In genomic region chr2:35302049-35302885, GRCm38 (mm10) we compare ENCODE assay signal across 13 mouse cellular contexts. TPM values are rescaled to one million over a fixed set of nuclear protein-coding genes. Genes with fewer than 3 reads are reported as not detected.
DNase-seq lines count a peak whose midpoint lies in the region; ATAC-seq lines count a peak whose summit lies in the region.
"Had no signal": no experiment of that assay in that cellular context is flagged by ENCODE, and none has a peak within 500 bp of the region (broad histone marks: within the 10 kb centered on the region; RNA-seq: fewer than 3 reads in every experiment).

No protein-coding gene starts in this region.

- no peaks in the 10 kb centered on the region for H3K27me3 ChIP-seq in heart, embryonic 15.5 days
- peaks cover 9% of the 10 kb centered on the region; the same call in 1 of the 2 replicates for H3K27me3 ChIP-seq in liver, embryonic 12.5 days (replicated peaks)
- H3K27me3 ChIP-seq in liver, embryonic 11.5 days (replicated peaks; ENCODE audit: control insufficient read depth, insufficient read depth, low read length) = no peaks in the 10 kb centered on the region
- H3K27me3 ChIP-seq in intestine, embryonic 16.5 days (replicated peaks; ENCODE audit: control insufficient read depth, insufficient read depth, low read length) = no peaks in the 10 kb centered on the region
- no peaks in the 10 kb centered on the region for H3K27me3 ChIP-seq in stomach, embryonic 16.5 days (ENCODE audit: control insufficient read depth, insufficient read depth, low read length)
- no peaks in the 10 kb centered on the region for H3K27me3 ChIP-seq in hindbrain, embryonic 14.5 days (ENCODE audit: control insufficient read depth, insufficient read depth, low read length)
- H3K27me3 ChIP-seq: embryonic facial prominence, embryonic 13.5 days; midbrain, embryonic 15.5 days had no signal

- 61% methylated on average over 13 of the region's 13 CpGs for WGBS in heart, embryonic 15.5 days
- WGBS in liver, embryonic 12.5 days (ENCODE audit: insufficient replicate concordance) = 68% methylated on average over 13 of the region's 13 CpGs
- 73% methylated on average over 13 of the region's 13 CpGs for WGBS in liver, embryonic 11.5 days
- WGBS in intestine, embryonic 16.5 days = 59% methylated on average over 13 of the region's 13 CpGs
- WGBS in stomach, embryonic 16.5 days = 61% methylated on average over 13 of the region's 13 CpGs
- 88% methylated on average over 13 of the region's 13 CpGs for WGBS in hindbrain, embryonic 14.5 days

- intact Hi-C loops in heart, postnatal 14 days (cut with DNase I) = no loop called here

- H3K4me2 ChIP-seq in heart, embryonic 15.5 days = no peak overlapping the region
- no peak overlapping the region for H3K4me2 ChIP-seq in liver, embryonic 12.5 days
- H3K4me2 ChIP-seq in liver, embryonic 11.5 days = no peak overlapping the region
- no peak overlapping the region for H3K4me2 ChIP-seq in intestine, embryonic 16.5 days (ENCODE audit: low read depth, low read length)
- H3K4me2 ChIP-seq in stomach, embryonic 16.5 days (ENCODE audit: low read depth, low read length) = no peak overlapping the region
- H3K4me2 ChIP-seq in hindbrain, embryonic 14.5 days (replicated peaks) = no peak overlapping the region
- H3K4me2 ChIP-seq: embryonic facial prominence, embryonic 13.5 days; midbrain, embryonic 15.5 days had no signal

- H3K4me1 ChIP-seq in heart, embryonic 15.5 days (replicated peaks) = peaks cover 3% of the 10 kb centered on the region; the same call in 1 of the 2 replicates
- peaks cover 11% of the 10 kb centered on the region for H3K4me1 ChIP-seq in liver, embryonic 12.5 days
- peaks cover 7% of the 10 kb centered on the region for H3K4me1 ChIP-seq in liver, embryonic 11.5 days (replicated peaks; ENCODE audit: control insufficient read depth, insufficient read depth, low read length)
- peaks cover 12% of the 10 kb centered on the region for H3K4me1 ChIP-seq in intestine, embryonic 16.5 days (ENCODE audit: control insufficient read depth, insufficient read depth, low read length)
- peaks cover 6% of the 10 kb centered on the region for H3K4me1 ChIP-seq in stomach, embryonic 16.5 days (ENCODE audit: control insufficient read depth, insufficient read depth, low read length)
- no peaks in the 10 kb centered on the region for H3K4me1 ChIP-seq in hindbrain, embryonic 14.5 days (replicated peaks; ENCODE audit: control insufficient read depth, insufficient read depth, low read length)
- H3K4me1 ChIP-seq: embryonic facial prominence, embryonic 13.5 days; midbrain, embryonic 15.5 days had no signal

- H3K9me3 ChIP-seq in heart, embryonic 15.5 days (replicated peaks) = no peaks in the 10 kb centered on the region
- H3K9me3 ChIP-seq in liver, embryonic 12.5 days (replicated peaks) = no peaks in the 10 kb centered on the region
- H3K9me3 ChIP-seq in liver, embryonic 11.5 days (ENCODE audit: control insufficient read depth, low read length) = no peaks in the 10 kb centered on the region
- no peaks in the 10 kb centered on the region for H3K9me3 ChIP-seq in intestine, embryonic 16.5 days (ENCODE audit: control insufficient read depth, low read length)
- no peaks in the 10 kb centered on the region for H3K9me3 ChIP-seq in stomach, embryonic 16.5 days (replicated peaks; ENCODE audit: control insufficient read depth, low read length)
- no peaks in the 10 kb centered on the region for H3K9me3 ChIP-seq in hindbrain, embryonic 14.5 days (ENCODE audit: control insufficient read depth, low read length)
- H3K9me3 ChIP-seq: embryonic facial prominence, embryonic 13.5 days; hindbrain, embryonic 10.5 days; limb, embryonic 10.5 days; midbrain, embryonic 15.5 days had no signal

- H3K36me3 ChIP-seq in heart, embryonic 15.5 days = peaks cover 42% of the 10 kb centered on the region
- peaks cover 3% of the 10 kb centered on the region; the same call in 1 of the 2 replicates for H3K36me3 ChIP-seq in liver, embryonic 12.5 days
- peaks cover 2% of the 10 kb centered on the region; the same call in 1 of the 2 replicates for H3K36me3 ChIP-seq in liver, embryonic 11.5 days (ENCODE audit: control insufficient read depth, insufficient read depth, low read length)
- H3K36me3 ChIP-seq in intestine, embryonic 16.5 days (ENCODE audit: control insufficient read depth, insufficient read depth, low read length) = no peaks in the 10 kb centered on the region
- H3K36me3 ChIP-seq in stomach, embryonic 16.5 days (ENCODE audit: control insufficient read depth, insufficient read depth, low read length) = peaks cover 7% of the 10 kb centered on the region
- no peaks in the 10 kb centered on the region for H3K36me3 ChIP-seq in hindbrain, embryonic 14.5 days (replicated peaks; ENCODE audit: control insufficient read depth, insufficient read depth)
- H3K36me3 ChIP-seq: hindbrain, embryonic 10.5 days; limb, embryonic 10.5 days; midbrain, embryonic 15.5 days had no signal

- no peak overlapping the region for H3K4me3 ChIP-seq in heart, embryonic 15.5 days
- H3K4me3 ChIP-seq in liver, embryonic 12.5 days = no peak overlapping the region
- H3K4me3 ChIP-seq in liver, embryonic 11.5 days (ENCODE audit: low read depth, low read length) = no peak overlapping the region
- H3K4me3 ChIP-seq in intestine, embryonic 16.5 days (ENCODE audit: low read length) = no peak overlapping the region
- no peak overlapping the region for H3K4me3 ChIP-seq in stomach, embryonic 16.5 days (replicated peaks; ENCODE audit: low read length)
- no peak overlapping the region for H3K4me3 ChIP-seq in hindbrain, embryonic 14.5 days (replicated peaks; ENCODE audit: low read length)
- H3K4me3 ChIP-seq: embryonic facial prominence, embryonic 13.5 days; hindbrain, embryonic 10.5 days; limb, embryonic 10.5 days; midbrain, embryonic 15.5 days had no signal

- DNase-seq in heart, postnatal 14 days = no peak
- no peak for DNase-seq in liver, embryonic 11.5 days (ENCODE audit: low spot score)
- DNase-seq in hindbrain, embryonic 14.5 days (ENCODE audit: low spot score) = no peak
- DNase-seq: adrenal gland, postnatal 36 days; thymus, postnatal 14 days had no signal

- H3K27ac ChIP-seq in heart, embryonic 15.5 days = peak overlapping the region; percentile 51
- 0 out of 2 replicates have a peak overlapping the region, but pooled peaks have one; percentile 3 for H3K27ac ChIP-seq in liver, embryonic 12.5 days
- no peak overlapping the region; the same call in 1 of the 2 replicates for H3K27ac ChIP-seq in liver, embryonic 11.5 days (ENCODE audit: low read depth, low read length)
- H3K27ac ChIP-seq in intestine, embryonic 16.5 days (ENCODE audit: low read length) = peak overlapping the region; percentile 75
- peak overlapping the region; percentile 78 for H3K27ac ChIP-seq in stomach, embryonic 16.5 days (ENCODE audit: low read length)
- no peak overlapping the region for H3K27ac ChIP-seq in hindbrain, embryonic 14.5 days
- H3K27ac ChIP-seq: embryonic facial prominence, embryonic 13.5 days; hindbrain, embryonic 10.5 days; limb, embryonic 10.5 days; midbrain, embryonic 15.5 days had no signal

- ATAC-seq in heart, embryonic 15.5 days (replicated peaks; ENCODE audit: insufficient number of reproducible peaks, insufficient read depth, low FRiP score, low read depth) = peak; percentile 58
- no peak for ATAC-seq in liver, embryonic 12.5 days
- no peak for ATAC-seq in liver, embryonic 11.5 days (replicated peaks; ENCODE audit: low FRiP score)
- peak; percentile 81 for ATAC-seq in intestine, embryonic 16.5 days
- ATAC-seq in stomach, embryonic 16.5 days (ENCODE audit: insufficient read depth, low FRiP score) = peak; percentile 90
- ATAC-seq in hindbrain, embryonic 14.5 days (ENCODE audit: low FRiP score) = no peak
- ATAC-seq: midbrain, embryonic 15.5 days had no signal

- no peak overlapping the region for H3K9ac ChIP-seq in heart, embryonic 15.5 days
- no peak overlapping the region for H3K9ac ChIP-seq in liver, embryonic 12.5 days
- H3K9ac ChIP-seq in liver, embryonic 11.5 days (ENCODE audit: low read depth, low read length) = no peak overlapping the region
- H3K9ac ChIP-seq in intestine, embryonic 16.5 days (ENCODE audit: low read depth, low read length) = peak overlapping the region; percentile 23; the same call in 1 of the 2 replicates
- H3K9ac ChIP-seq in stomach, embryonic 16.5 days (ENCODE audit: low read length) = no peak overlapping the region
- no peak overlapping the region for H3K9ac ChIP-seq in hindbrain, embryonic 14.5 days
- H3K9ac ChIP-seq: embryonic facial prominence, embryonic 13.5 days; midbrain, embryonic 15.5 days had no signal

RNA-seq across cellular contexts. Expression of gene Stom, which starts 34.5 kb away (rescaled TPM):
- 52.2 and 65.6 TPM in 2 replicates for polyA plus RNA-seq in heart, embryonic 15.5 days (2015; fragmentation: Nextera tagmentation; extraction: Ambion mirVana)
- total RNA-seq in heart, postnatal 14 days (2021) = 10 to 100 TPM; 65.0 to 72.0 TPM
- polyA plus RNA-seq in liver, embryonic 12.5 days (2016; fragmentation: Nextera tagmentation; extraction: Ambion mirVana) = 134 TPM in 2 replicates
- polyA plus RNA-seq in liver, embryonic 11.5 days (2014; fragmentation: Nextera tagmentation; extraction: Ambion mirVana) = 87.7 and 97.0 TPM in 2 replicates
- 64.7 and 66.0 TPM in 2 replicates for polyA plus RNA-seq in intestine, embryonic 16.5 days (2015; fragmentation: Nextera tagmentation; extraction: Ambion mirVana)
- polyA plus RNA-seq in stomach, embryonic 16.5 days (2015; fragmentation: Nextera tagmentation; extraction: Ambion mirVana) = 87.3 and 88.9 TPM in 2 replicates
- 24.4 and 26.7 TPM in 2 replicates for polyA plus RNA-seq in hindbrain, embryonic 14.5 days (2014; fragmentation: Nextera tagmentation; extraction: Ambion mirVana)

RNA-seq across cellular contexts. Expression of gene Gsn, which starts 46.1 kb away (rescaled TPM):
- 321 and 325 TPM in 2 replicates for polyA plus RNA-seq in heart, embryonic 15.5 days (2015; fragmentation: Nextera tagmentation; extraction: Ambion mirVana)
- 100 to 1,000 TPM; 271 to 430 TPM for total RNA-seq in heart, postnatal 14 days (2021)
- 76.8 and 80.4 TPM in 2 replicates for polyA plus RNA-seq in liver, embryonic 12.5 days (2016; fragmentation: Nextera tagmentation; extraction: Ambion mirVana)
- polyA plus RNA-seq in liver, embryonic 11.5 days (2014; fragmentation: Nextera tagmentation; extraction: Ambion mirVana) = 76.4 and 85.4 TPM in 2 replicates
- 177 TPM in 2 replicates for polyA plus RNA-seq in intestine, embryonic 16.5 days (2015; fragmentation: Nextera tagmentation; extraction: Ambion mirVana)
- polyA plus RNA-seq in stomach, embryonic 16.5 days (2015; fragmentation: Nextera tagmentation; extraction: Ambion mirVana) = 386 and 449 TPM in 2 replicates
- polyA plus RNA-seq in hindbrain, embryonic 14.5 days (2014; fragmentation: Nextera tagmentation; extraction: Ambion mirVana) = 30.2 and 31.4 TPM in 2 replicates

Comparison
In these comparisons a context has a peak if more than half of its experiments do, and no peak if none do; other contexts are left out.
1. H3K27ac ChIP-seq: peak in heart, embryonic 15.5 days (single experiment), liver, embryonic 12.5 days (single experiment), intestine, embryonic 16.5 days (single experiment) and stomach, embryonic 16.5 days (single experiment); none in liver, embryonic 11.5 days (single experiment) and hindbrain, embryonic 14.5 days (single experiment).
2. ATAC-seq: peak in heart, embryonic 15.5 days (single experiment), intestine, embryonic 16.5 days (single experiment) and stomach, embryonic 16.5 days (single experiment); none in liver, embryonic 12.5 days (single experiment), liver, embryonic 11.5 days (single experiment) and hindbrain, embryonic 14.5 days (single experiment).